Mouse (Mus musculus) liver, embryonic 14.5 days (tissue): ENCODE measurements around the gene Rock2.

Experiments used
- CTCF ChIP-seq: IDR thresholded peaks from 2 replicates; pipeline ENCODE4 v1.5.1; 2016; ENCODE audit warnings: antibody characterized with exemption, low read depth, control low read depth
- EP300 ChIP-seq: IDR thresholded peaks from 2 replicates; pipeline ENCODE4 v1.6.1; 2016; ENCODE audit warnings: antibody characterized with exemption, low read depth

DNA sequence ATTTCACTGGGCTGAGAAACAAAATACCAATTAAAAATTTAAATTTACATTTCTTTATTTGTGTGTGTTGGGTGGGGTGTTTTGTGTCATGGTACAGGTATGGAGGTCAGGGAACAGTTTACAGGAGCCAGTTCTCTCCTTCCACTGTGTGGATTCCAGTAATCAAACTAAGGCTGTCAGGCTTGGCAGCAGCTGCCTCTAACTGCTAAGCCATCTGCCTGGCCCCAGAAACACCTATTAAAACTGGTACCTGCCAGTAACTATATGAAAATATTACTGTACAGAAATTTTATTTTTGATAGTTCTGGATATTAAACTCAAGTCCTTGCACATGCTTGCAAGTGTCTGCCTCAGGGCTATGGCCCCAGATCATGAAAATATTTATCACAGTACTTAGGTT is 4.1 kb downstream of the Rock2 start:
- no peak for TF ChIP-seq CTCF
- TF ChIP-seq EP300, result no peak
